Mouse (Mus musculus) lung, postnatal 0 days (tissue): ENCODE results near the gene Ugt1a5.

Experiments
- CTCF ChIP-seq: IDR thresholded peaks from 2 replicates; pipeline ENCODE4 v1.5.1; 2016; ENCODE audit warnings: antibody characterized with exemption, mild to moderate bottlenecking
- EP300 ChIP-seq: IDR thresholded peaks from 2 replicates; pipeline ENCODE4 v1.6.1; 2016; ENCODE audit warnings: antibody characterized with exemption, mild to moderate bottlenecking, control low read depth

GRCm38 (mm10) chr1:88238771-88239170, 73.0 kb downstream of the Ugt1a5 start:
- no peak for TF ChIP-seq CTCF
- no peak for TF ChIP-seq EP300
